Mouse (Mus musculus) kidney, postnatal 36 days (tissue): ENCODE measurements around the gene Tex14.

ENCODE experiments used
- DNase-seq, 2 experiments: peaks; one replicate each; pipeline ENCODE4 v3.0.0; 2021 to 2022; ENCODE audit warnings: mixed read lengths in 2 of 2

Gene Tex14

GRCm38 (mm10) chr11:87573751-87574150, 168.9 kb downstream of the Tex14 start:
- no peak for DNase-seq

GRCm38 (mm10) chr11:87574520-87575180, 169.8 kb downstream of the Tex14 start:
- DNase-seq = no peak

- peak; percentile 41 to 43 for DNase-seq
These were observed 172.9 kb downstream of the Tex14 start for GRCm38 (mm10) chr11:87577601-87578248.

DNA sequence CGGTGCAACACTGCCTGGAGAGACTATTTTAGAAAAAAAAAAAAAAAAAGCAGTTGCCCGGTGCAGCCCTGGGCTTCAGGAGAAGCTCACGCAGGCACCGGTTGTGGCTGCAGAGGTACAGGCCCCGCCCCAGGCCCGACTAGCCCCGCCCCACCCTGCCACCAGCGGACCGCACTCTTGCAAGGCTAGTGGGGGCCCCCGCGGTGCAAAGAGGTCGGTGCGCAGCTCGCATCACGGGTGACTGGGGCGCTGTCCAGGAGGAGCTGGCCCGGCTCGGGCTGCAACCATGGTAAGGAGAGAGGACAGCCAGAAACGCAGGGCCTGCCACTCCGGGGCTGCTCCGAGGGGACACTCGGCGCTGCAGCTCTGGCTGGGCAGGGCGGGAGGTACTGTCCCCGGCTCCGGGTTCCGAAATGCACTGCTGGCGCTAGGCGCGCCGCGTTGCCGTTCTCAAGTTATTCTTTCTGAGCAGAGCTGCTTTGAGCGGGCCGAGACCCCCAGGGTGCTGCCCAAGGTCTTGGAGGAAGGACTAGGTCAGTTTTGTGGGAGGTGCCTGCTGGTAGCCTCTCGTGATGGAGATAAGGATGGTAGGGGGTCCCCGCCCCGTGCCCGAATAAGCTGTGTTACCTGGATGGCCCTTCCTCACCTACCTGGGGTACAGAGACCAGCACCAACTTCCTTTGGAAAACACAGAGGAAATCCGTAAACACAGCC, 173.5 kb downstream of the Tex14 start:
- peak; percentile 78 to 89 for DNase-seq

- DNase-seq = peak; percentile 42 to 53
These were observed 174.2 kb downstream of the Tex14 start for GRCm38 (mm10) chr11:87578963-87579601.

GRCm38 (mm10) chr11:87579713-87580112, 174.8 kb downstream of the Tex14 start:
- DNase-seq = no peak

GRCm38 (mm10) chr11:87580543-87581085, 175.7 kb downstream of the Tex14 start:
- DNase-seq = no peak

DNA sequence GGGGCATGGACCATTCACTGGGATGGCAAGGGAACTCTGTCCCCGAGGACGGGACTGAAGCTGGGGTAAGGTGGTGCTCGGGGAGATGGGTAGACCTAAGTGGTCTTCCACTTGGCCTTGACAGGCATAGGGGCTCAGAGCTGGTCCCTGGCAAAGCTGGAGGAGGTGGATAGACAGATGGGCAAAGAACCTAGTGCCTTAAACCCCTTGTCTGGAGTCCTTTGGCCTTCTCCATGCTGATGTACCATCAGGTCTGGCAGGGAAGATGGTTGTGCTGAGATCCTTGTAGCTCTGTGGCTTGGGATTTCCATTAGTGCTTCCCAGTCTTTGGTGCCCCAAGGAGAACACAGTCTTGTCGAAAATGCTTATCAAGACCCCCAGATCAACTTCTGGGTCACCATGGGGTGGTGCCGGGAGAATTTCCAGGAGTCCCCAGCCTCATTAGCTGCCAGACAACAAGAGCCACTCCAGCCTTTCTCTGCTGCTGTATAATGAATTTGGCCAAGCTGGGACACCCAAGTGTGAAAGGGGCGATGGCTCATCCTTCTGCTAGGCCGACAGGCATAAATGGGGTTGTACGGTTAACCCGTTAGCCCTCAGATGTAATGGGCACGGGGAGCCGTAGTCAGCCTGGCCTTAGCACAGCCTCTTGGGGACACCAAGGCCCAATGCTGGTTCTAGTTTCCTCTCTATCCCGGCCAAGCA, 176.4 kb downstream of the Tex14 start:
- no peak for DNase-seq

DNA sequence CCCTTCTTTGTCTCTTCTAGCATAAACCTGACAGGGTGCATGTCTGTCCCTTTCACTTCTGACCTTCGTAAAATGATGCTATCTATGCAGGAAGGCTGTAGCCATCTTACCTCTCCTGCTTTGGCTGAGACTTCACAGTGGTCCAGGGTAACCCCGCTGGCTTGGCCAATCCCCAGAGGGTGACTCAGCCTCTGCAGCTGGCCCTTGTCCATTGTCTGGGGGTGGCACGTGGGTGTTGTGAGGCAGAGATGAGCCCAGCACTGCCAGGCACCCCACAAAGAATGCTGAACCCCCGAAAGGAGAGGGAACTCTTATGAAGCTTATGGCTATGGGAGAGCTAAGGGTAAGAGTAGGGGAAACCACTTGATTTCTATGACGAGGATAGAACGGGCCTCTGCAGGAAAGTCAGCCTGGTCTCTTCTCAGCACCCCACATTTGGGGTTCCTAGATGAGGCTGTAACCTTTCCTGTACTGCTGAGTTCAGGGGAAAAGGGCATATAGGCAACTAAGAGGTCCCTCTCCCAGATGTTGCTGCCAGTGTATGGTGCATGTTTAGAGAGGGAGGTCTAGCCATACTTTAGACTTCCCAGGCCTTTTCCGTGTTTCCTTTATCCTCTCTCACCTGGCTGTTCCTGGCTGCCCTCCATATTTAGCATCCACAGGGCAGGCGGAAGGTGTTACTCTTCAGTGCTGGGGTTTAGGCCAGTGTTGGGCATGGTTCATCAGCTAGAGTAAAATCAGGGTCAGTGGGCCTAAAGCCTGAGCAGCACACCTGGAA, 177.3 kb downstream of the Tex14 start:
- DNase-seq = no peak

DNA sequence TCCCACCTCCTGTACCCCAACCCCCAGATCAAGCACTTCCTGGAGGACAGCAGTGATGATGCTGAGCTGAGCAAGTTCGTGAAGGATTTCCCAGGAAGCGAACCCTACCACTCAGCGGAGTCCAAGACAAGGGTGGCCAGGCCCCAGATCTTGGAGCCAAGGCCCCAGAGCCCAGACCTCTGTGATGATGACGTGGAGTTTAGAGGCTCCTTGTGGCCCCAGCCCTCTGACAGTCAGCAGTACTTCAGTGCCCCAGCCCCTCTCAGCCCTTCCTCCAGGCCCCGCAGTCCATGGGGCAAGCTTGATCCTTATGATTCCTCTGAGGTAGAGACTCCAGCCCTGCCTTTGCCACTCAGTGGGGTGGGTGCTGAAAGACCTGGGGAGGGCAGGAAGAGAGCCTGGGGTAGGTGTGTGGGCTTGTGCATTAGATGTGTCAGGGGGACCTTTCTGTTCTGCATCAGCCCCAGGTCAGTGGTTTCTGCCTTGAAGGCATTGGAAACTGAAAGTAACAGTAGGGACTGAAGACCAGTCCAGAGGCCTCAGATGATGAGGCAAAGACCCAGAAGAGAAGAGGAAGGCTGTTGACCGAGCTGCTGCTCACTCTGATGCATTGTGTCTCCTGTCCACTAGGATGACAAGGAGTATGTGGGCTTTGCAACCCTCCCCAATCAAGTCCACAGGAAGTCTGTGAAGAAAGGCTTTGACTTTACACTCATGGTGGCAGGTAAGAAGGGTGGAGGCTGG, 178.6 kb downstream of the Tex14 start:
- DNase-seq = no peak

- DNase-seq = peak; percentile 70 to 71
These were observed 180.0 kb downstream of the Tex14 start for GRCm38 (mm10) chr11:87584711-87585505.

DNA sequence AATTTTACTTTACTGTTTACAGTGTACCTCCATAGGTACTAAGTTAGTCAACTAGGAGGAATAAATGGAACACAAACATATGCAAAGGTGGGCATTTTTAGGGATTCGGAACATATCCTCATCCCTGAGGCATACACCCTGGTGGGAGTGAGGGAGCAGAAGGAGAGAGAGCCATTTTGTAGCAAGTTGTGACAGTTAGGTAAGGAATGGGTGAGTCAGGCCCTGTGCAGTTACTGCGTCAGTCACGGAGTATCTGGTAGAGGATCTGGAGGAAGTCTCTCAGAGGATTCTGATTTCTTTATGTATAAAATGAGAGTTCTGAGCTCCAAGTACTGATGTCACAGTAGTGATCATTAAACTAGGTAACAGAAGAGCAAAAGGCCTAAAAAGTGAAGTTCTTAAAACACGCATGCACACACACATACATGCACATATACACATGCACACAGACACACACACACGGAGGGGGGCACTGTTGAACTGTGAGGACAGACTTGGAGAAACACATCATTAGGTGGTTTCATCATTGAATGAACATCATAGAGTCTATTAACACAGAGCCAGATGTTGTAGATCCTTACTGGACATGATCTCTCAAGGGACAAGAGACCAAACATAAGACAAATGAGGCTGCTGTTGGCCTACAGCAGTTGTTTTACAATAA, 182.5 kb downstream of the Tex14 start:
- DNase-seq = no peak

DNA sequence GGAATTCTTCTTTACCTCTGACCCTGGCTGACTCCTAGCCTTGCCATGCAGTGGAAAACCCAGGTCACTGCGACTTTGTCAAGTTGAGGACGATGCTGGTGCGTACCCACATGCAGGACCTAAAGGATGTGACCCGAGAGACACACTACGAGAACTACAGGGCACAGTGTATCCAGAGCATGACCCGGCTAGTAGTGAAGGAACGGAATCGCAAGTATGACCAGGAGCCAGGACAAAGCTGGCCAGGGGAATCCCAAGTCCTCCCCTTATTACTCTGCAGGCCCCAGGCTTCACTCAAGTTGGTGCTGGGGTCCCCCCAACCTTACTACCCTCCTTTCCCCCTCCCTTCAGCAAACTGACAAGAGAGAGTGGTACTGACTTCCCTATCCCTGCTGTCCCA, 184.7 kb downstream of the Tex14 start:
- DNase-seq = no peak

DNA sequence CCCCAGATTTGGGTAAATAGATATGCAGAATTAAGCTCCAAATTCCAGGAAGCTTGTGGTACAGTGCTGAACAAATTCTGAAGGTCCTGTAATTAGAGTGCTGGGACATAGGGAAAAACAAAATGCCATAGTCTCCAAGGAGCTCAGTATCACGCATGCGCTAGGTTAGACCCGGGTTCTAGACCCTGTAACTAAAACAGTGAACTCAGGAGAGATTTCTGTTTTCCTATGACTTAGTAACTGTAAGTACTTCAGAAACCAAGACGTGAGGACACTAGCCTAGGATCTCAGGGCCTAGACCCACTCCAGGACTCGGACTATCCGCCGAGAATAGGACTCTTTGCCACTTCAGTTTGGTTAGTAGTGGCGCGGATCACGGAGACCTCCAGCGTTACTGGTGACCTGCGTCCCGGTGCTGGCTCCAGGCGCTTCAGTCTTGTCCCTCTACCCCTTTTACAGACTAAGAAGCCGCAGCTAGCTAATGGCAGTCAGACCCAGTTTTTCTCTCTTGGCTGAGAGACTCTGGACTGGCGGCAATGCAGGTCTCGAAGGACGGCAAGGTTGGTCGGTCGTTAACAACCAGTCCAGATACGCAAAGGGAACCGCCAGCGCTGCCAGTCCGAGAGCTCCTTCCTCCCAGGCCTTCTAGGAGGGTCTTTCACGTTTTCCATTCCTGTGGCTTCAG, 186.1 kb downstream of the Tex14 start:
- DNase-seq = peak; percentile 31 to 59

DNA sequence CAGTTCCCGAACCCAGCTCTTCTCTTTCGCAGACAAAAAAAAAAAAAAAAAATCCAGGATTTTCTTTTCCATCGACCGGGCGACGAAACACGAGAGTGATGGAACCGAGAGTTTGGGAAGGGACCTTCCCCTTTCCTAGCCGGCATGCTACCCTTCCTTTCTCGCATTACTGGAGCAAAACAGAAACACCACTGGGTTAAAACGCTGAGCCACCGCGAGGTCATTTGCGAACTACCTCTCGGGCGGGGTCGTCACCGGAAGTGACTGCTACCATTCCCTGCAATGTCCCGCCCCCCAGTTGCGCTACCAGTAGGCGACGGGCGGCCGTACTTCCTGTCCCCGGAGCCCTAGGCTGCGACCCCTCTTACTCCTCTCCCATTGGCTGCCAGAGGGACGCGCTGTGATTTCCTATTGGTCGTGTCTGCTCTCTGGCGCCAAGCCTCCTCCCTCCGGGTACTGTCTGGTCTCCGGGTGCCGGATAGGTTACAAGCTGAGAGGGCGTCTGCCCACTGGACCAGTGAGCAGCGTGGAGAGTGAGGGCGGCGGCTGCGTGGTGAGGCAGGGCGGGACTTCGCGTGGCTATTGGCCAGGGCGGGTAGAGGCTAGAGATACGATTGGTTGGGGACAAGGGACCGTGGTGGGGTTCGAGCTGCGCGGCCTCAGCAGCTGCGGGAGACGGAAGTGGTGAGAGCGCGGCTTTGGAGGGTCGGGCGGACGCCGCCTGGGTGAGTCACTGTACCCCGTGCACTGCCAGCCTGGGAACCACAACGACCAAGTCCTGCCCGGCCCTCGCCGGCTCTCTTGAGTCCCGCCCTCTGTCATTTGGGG, 186.9 kb downstream of the Tex14 start, which contains the start of gene Mtmr4:
TSS of gene Mtmr4 (plus strand) at position 637 of the 828 bp plus-strand sequence.
- DNase-seq = peak; percentile 99 to 100

DNA sequence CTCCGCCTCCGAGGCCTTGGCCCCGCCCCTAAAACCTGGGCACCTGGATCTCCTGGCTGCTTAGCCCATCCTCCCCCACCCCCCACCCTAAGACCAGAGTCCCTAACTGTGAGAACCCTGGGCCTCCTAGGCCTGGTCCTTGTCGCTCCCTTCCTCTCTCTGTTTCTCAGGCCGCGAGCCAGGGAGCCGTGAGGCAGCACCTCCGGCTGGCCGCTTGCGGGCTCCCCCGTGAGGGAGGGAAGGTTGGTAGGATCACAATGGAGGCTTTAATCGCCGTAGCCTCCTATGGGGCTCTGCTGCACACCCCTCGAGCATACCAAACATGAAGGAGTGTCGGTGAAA, 187.5 kb downstream of the Tex14 start:
- DNase-seq = no peak

GRCm38 (mm10) chr11:87592713-87593598, 188.1 kb downstream of the Tex14 start:
- peak; percentile 78 to 86 for DNase-seq
